Mouse (Mus musculus) forebrain, embryonic 15.5 days (tissue): Measurements from ENCODE around the gene Ankrd34a. TPM values are rescaled to one million over a fixed set of nuclear protein-coding genes. Genes with fewer than 3 reads are reported as not detected.
A peak's percentile ranks its signal among the peaks of the same experiment; 100 is the strongest.

Experiments used
- ATAC-seq: fragments of 200-750 bp; cut with Nextera tagmentation; replicated peaks from 2 replicates; pipeline ENCODE4 v1.8.0; 2017; ENCODE audit warnings: mild to moderate bottlenecking, moderate TSS enrichment, moderate library complexity
- H3K27ac ChIP-seq: fragments of 300-500 bp; sonication (generic); replicated peaks from 2 replicates; pipeline ENCODE4 v1.5.1; 2015; ENCODE audit warnings: mild to moderate bottlenecking, inconsistent platforms
- H3K27me3 ChIP-seq: fragments of 300-500 bp; sonication (generic); 2 replicates; pipeline ENCODE4 v1.6.1; 2015; ENCODE audit warnings: inconsistent platforms
- H3K36me3 ChIP-seq: fragments of 300-500 bp; sonication (generic); 2 replicates; pipeline ENCODE4 v1.6.1; 2015; ENCODE audit warnings: mild to moderate bottlenecking, inconsistent platforms
- H3K4me1 ChIP-seq: fragments of 300-500 bp; sonication (generic); 2 replicates; pipeline ENCODE4 v1.6.1; 2015; ENCODE audit warnings: inconsistent platforms
- H3K4me2 ChIP-seq: fragments of 300-500 bp; sonication (generic); replicated peaks from 2 replicates; pipeline ENCODE4 v1.6.1; 2015; ENCODE audit warnings: mild to moderate bottlenecking, inconsistent platforms
- H3K4me3 ChIP-seq: fragments of 300-500 bp; sonication (generic); 2 replicates; pipeline ENCODE4 v1.5.1; 2015; ENCODE audit warnings: mild to moderate bottlenecking, inconsistent platforms
- H3K9ac ChIP-seq: fragments of 300-500 bp; sonication (generic); replicated peaks from 2 replicates; pipeline ENCODE4 v1.6.1; 2015; ENCODE audit warnings: mild to moderate bottlenecking, inconsistent platforms
- H3K9me3 ChIP-seq: fragments of 300-500 bp; sonication (generic); 2 replicates; pipeline ENCODE4 v1.6.1; 2016; ENCODE audit warnings: inconsistent platforms
- WGBS: fragments of 180-500 bp; shearing (Covaris S2); methylation state at CpG from one replicate; pipeline ENCODE4 v1.1.7; 2015; ENCODE audit warnings: mixed read lengths; 5-methylcytosine and 5-hydroxymethylcytosine counted together
- polyA plus RNA-seq: library from polyadenylated mRNA; unstranded; fragments of >200 nt; fragmentation: Nextera tagmentation; extraction: Ambion mirVana; gene quantifications from 2 replicates; pipeline ENCODE4 v1.2.1, GENCODE M21; 2015

Gene Ankrd34a
- polyA plus RNA-seq, 1 experiment from 2014 or later, result 12.5 TPM

- ATAC-seq, result peak; percentile 86
- Histone ChIP-seq H3K4me2 (peak within 1 kb of the TSS; percentile 79), H3K4me3 (peak within 1 kb of the TSS; percentile 70), H3K27ac (peak within 1 kb of the TSS; percentile 85), H3K4me1 (peaks cover 55% of the 10 kb centered on the region), H3K36me3 (no peaks in the 10 kb centered on the region), H3K9ac (peak within 1 kb of the TSS; percentile 76), H3K27me3 (no peaks in the 10 kb centered on the region), H3K9me3 (no peaks in the 10 kb centered on the region)
- under 1% methylated on average over 38 of the region's 38 CpGs for WGBS
These were observed 2.5 kb upstream of the Ankrd34a start, which contains the start of gene Polr3gl for GRCm38 (mm10) chr3:96593790-96594560. Gene Polr3gl, minus strand, starts transcription at chr3:96594181.

- peaks cover 60% of the 10 kb centered on the region for H3K4me1 ChIP-seq
- no peak overlapping the region for H3K27ac ChIP-seq
- H3K27me3 ChIP-seq, result no peaks in the 10 kb centered on the region
These were observed 1.6 kb upstream of the Ankrd34a start for GRCm38 (mm10) chr3:96594851-96595250.

GRCm38 (mm10) chr3:96595661-96596060, 775 bp upstream of the Ankrd34a start:
- Histone ChIP-seq H3K4me2 (peak overlapping the region; percentile 98), H3K36me3 (no peaks in the 10 kb centered on the region), H3K4me3 (peak overlapping the region; percentile 55), H3K9ac (0 out of 2 replicates have a peak overlapping the region, but pooled peaks have one; percentile 70), H3K9me3 (no peaks in the 10 kb centered on the region), H3K4me1 (peaks cover 67% of the 10 kb centered on the region), H3K27me3 (no peaks in the 10 kb centered on the region), H3K27ac (peak overlapping the region; percentile 78)
- WGBS, result 28% methylated on average over 6 of the region's 6 CpGs
- ATAC-seq, result no peak

More at GRCm38 (mm10) chr3:96594851-96595250, 1.6 kb upstream of the Ankrd34a start:
- H3K36me3 ChIP-seq, result no peaks in the 10 kb centered on the region
- H3K4me3 ChIP-seq, result no peak overlapping the region
- H3K9ac ChIP-seq, result no peak overlapping the region
- no peak overlapping the region for H3K4me2 ChIP-seq
- 76% methylated on average over 5 of the region's 5 CpGs for WGBS
- ATAC-seq, result no peak
- H3K9me3 ChIP-seq, result no peaks in the 10 kb centered on the region

- H3K27me3 ChIP-seq, result no peaks in the 10 kb centered on the region
- under 1% methylated on average over 12 of the region's 12 CpGs for WGBS
- peak overlapping the region; percentile 98 for H3K4me2 ChIP-seq
- peak overlapping the region; percentile 55 for H3K4me3 ChIP-seq
- peak overlapping the region; percentile 78 for H3K27ac ChIP-seq
- no peaks in the 10 kb centered on the region for H3K9me3 ChIP-seq
- H3K4me1 ChIP-seq, result peaks cover 67% of the 10 kb centered on the region
- ATAC-seq, result no peak
- peak overlapping the region; percentile 70 for H3K9ac ChIP-seq
- H3K36me3 ChIP-seq, result no peaks in the 10 kb centered on the region
These were observed 419 bp downstream of the Ankrd34a start for GRCm38 (mm10) chr3:96596855-96597254.

GRCm38 (mm10) chr3:96597435-96597891, 1.0 kb downstream of the Ankrd34a start:
- H3K27ac ChIP-seq, result peak overlapping the region; percentile 78
- WGBS, result under 1% methylated on average over 40 of the region's 40 CpGs
- no peaks in the 10 kb centered on the region for H3K36me3 ChIP-seq
- H3K9me3 ChIP-seq, result no peaks in the 10 kb centered on the region
- H3K4me1 ChIP-seq, result peaks cover 69% of the 10 kb centered on the region
- H3K4me3 ChIP-seq, result peak overlapping the region; percentile 55
- ATAC-seq, result no peak
- H3K4me2 ChIP-seq, result peak overlapping the region; percentile 98
- peak overlapping the region; percentile 70 for H3K9ac ChIP-seq
- H3K27me3 ChIP-seq, result no peaks in the 10 kb centered on the region

- under 1% methylated on average over 52 of the region's 54 CpGs for WGBS
- H3K27me3 ChIP-seq, result no peaks in the 10 kb centered on the region
- ATAC-seq, result no peak
- H3K9me3 ChIP-seq, result no peaks in the 10 kb centered on the region
- peak overlapping the region; percentile 98 for H3K4me2 ChIP-seq
- no peaks in the 10 kb centered on the region for H3K36me3 ChIP-seq
- H3K9ac ChIP-seq, result peak overlapping the region; percentile 70
- peak overlapping the region; percentile 78 for H3K27ac ChIP-seq
- peak overlapping the region; percentile 55 for H3K4me3 ChIP-seq
- H3K4me1 ChIP-seq, result peaks cover 69% of the 10 kb centered on the region
These were observed 2.0 kb downstream of the Ankrd34a start for GRCm38 (mm10) chr3:96598156-96599068.

GRCm38 (mm10) chr3:96599069-96599393, 2.6 kb downstream of the Ankrd34a start:
- H3K36me3 ChIP-seq, result no peaks in the 10 kb centered on the region
- peaks cover 75% of the 10 kb centered on the region for H3K4me1 ChIP-seq
- H3K4me2 ChIP-seq, result peak overlapping the region; percentile 98
- H3K27me3 ChIP-seq, result no peaks in the 10 kb centered on the region
- 0 out of 2 replicates have a peak overlapping the region, but pooled peaks have one; percentile 70 for H3K9ac ChIP-seq
- WGBS, result 46% methylated on average over 8 of the region's 8 CpGs
- H3K4me3 ChIP-seq, result peak overlapping the region; percentile 55
- H3K9me3 ChIP-seq, result no peaks in the 10 kb centered on the region
- H3K27ac ChIP-seq, result no peak overlapping the region
- ATAC-seq, result no peak

- peaks cover 79% of the 10 kb centered on the region for H3K4me1 ChIP-seq
- no peaks in the 10 kb centered on the region for H3K36me3 ChIP-seq
- H3K9ac ChIP-seq, result no peak overlapping the region
- no peak overlapping the region for H3K27ac ChIP-seq
- H3K9me3 ChIP-seq, result no peaks in the 10 kb centered on the region
- ATAC-seq, result no peak
- 85% methylated on average over 3 of the region's 3 CpGs for WGBS
- peak overlapping the region; percentile 98; the same call in 1 of the 2 replicates for H3K4me2 ChIP-seq
- H3K27me3 ChIP-seq, result no peaks in the 10 kb centered on the region
- H3K4me3 ChIP-seq, result peak overlapping the region; percentile 55
These were observed 3.0 kb downstream of the Ankrd34a start for GRCm38 (mm10) chr3:96599411-96599810.

- peaks cover 84% of the 10 kb centered on the region for H3K4me1 ChIP-seq
These were observed 4.3 kb downstream of the Ankrd34a start, which contains the start of gene Lix1l for GRCm38 (mm10) chr3:96600639-96601250. Gene Lix1l, plus strand, starts transcription at chr3:96601149.

GRCm38 (mm10) chr3:96601251-96601787, 4.9 kb downstream of the Ankrd34a start:
- ATAC-seq, result peak; percentile 70
- Histone ChIP-seq H3K4me3 (peak overlapping the region; percentile 86), H3K27me3 (no peaks in the 10 kb centered on the region), H3K9ac (peak overlapping the region; percentile 94), H3K4me1 (peaks cover 81% of the 10 kb centered on the region), H3K4me2 (peak overlapping the region; percentile 54), H3K27ac (peak overlapping the region; percentile 96), H3K36me3 (no peaks in the 10 kb centered on the region), H3K9me3 (no peaks in the 10 kb centered on the region)
- WGBS, result under 1% methylated on average over 20 of the region's 40 CpGs

More at GRCm38 (mm10) chr3:96600639-96601250, 4.3 kb downstream of the Ankrd34a start, which contains the start of gene Lix1l:
- H3K36me3 ChIP-seq, result no peaks in the 10 kb centered on the region
- peak within 1 kb of the TSS; percentile 86 for H3K4me3 ChIP-seq
- ATAC-seq, result peak; percentile 94
- peak within 1 kb of the TSS; percentile 96 for H3K27ac ChIP-seq
- WGBS, result under 1% methylated on average over 25 of the region's 27 CpGs
- H3K9me3 ChIP-seq, result no peaks in the 10 kb centered on the region
- no peaks in the 10 kb centered on the region for H3K27me3 ChIP-seq
- peak within 1 kb of the TSS; percentile 94 for H3K9ac ChIP-seq
- H3K4me2 ChIP-seq, result peak within 1 kb of the TSS; percentile 54
